In the genomic region with DNA sequence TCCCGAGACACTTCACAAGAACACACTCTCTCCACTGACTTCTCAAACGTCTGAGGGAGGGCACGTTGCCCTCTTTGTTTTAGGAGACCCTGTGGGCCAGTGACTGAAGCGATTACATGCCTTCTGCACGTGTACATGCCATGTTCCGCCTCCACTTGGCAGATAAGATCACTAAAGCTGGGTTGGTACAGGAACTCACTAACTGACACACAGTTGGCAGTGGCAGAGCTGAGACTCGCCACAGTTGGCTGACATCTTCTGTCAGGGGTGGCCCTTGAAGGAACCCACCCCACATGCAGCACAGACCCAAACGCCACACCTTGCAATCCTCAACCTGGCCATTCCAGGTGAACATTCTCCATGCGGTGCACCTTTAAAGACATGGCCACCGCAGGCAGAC, we compare ENCODE assay signal across 23 mouse cellular contexts. TPM values are rescaled to one million over a fixed set of nuclear protein-coding genes. Genes with fewer than 3 reads are reported as not detected.
DNase-seq lines count a peak whose midpoint lies in the region; ATAC-seq and TF ChIP-seq lines count a peak whose summit lies in the region.
"Had no signal": no experiment of that assay in that cellular context is flagged by ENCODE, and none has a peak within 500 bp of the region (broad histone marks: within the 10 kb centered on the region; RNA-seq: fewer than 3 reads in every experiment).

No protein-coding gene starts in this region.

- H3K4me2 ChIP-seq in forebrain, postnatal 0 days (ENCODE audit: low read depth) = no peak overlapping the region
- no peak overlapping the region for H3K4me2 ChIP-seq in forebrain, embryonic 11.5 days (ENCODE audit: low read depth, low read length, severe bottlenecking)
- H3K4me2 ChIP-seq: forebrain, embryonic 12.5 days; hindbrain, embryonic 14.5 days; intestine, embryonic 15.5 days; kidney, embryonic 15.5 days; limb, embryonic 12.5 days; liver, embryonic 12.5 days; neural tube, embryonic 12.5 days had no signal

- no peak for DNase-seq in forebrain, postnatal 0 days
- no peak for DNase-seq in forebrain, embryonic 11.5 days (ENCODE audit: low spot score)
- DNase-seq in induced T-regulatory cell, adult 2 months (ENCODE audit: low read depth) = peak; percentile 64
- peak; percentile 82 for DNase-seq in thymus, postnatal 0 days (ENCODE audit: low spot score)
- DNase-seq in heart, postnatal 25 days (ENCODE audit: low spot score) = no peak
- no peak for DNase-seq in ovary, postnatal 10 days (ENCODE audit: low spot score)
- no peak for DNase-seq in gastrocnemius, adult 8-10 months (ENCODE audit: low spot score in 2 of 2)
- DNase-seq in heart, postnatal 14 days = no peak
- DNase-seq: adrenal gland, postnatal 25 days; cerebellum, adult 11-12 months; cerebellum, postnatal 25 days; gastrocnemius, postnatal 14 days; kidney, postnatal 4 days; lung, adult 2 months had no signal

- no peak overlapping the region for H3K27ac ChIP-seq in forebrain, postnatal 0 days (ENCODE audit: low read depth, low read length)
- H3K27ac ChIP-seq in forebrain, embryonic 11.5 days (ENCODE audit: low read depth, low read length) = no peak overlapping the region
- H3K27ac ChIP-seq: forebrain, embryonic 12.5 days; heart, embryonic 10.5 days; hindbrain, embryonic 14.5 days; intestine, embryonic 15.5 days; kidney, embryonic 15.5 days; limb, embryonic 12.5 days; liver, embryonic 12.5 days; midbrain, embryonic 10.5 days; neural tube, embryonic 12.5 days had no signal

- intact Hi-C loops in heart, postnatal 25 days (cut with DNase I) = no loop called here
- intact Hi-C loops in heart, postnatal 14 days (cut with DNase I) = no loop called here

- peak; percentile 43; the same call in 1 of the 2 replicates for ATAC-seq in forebrain, postnatal 0 days
- ATAC-seq in forebrain, embryonic 11.5 days (replicated peaks; ENCODE audit: low FRiP score) = no peak
- ATAC-seq: intestine, embryonic 15.5 days; liver, embryonic 12.5 days had no signal

- H3K4me1 ChIP-seq in forebrain, postnatal 0 days (ENCODE audit: insufficient read depth) = no peaks in the 10 kb centered on the region
- no peaks in the 10 kb centered on the region for H3K4me1 ChIP-seq in forebrain, embryonic 11.5 days (replicated peaks; ENCODE audit: control insufficient read depth, insufficient read depth, low read length)
- H3K4me1 ChIP-seq: intestine, embryonic 15.5 days; liver, embryonic 12.5 days had no signal

- no peaks in the 10 kb centered on the region for H3K27me3 ChIP-seq in forebrain, postnatal 0 days (ENCODE audit: insufficient read depth, low read length)
- H3K27me3 ChIP-seq in forebrain, embryonic 11.5 days (ENCODE audit: control insufficient read depth, insufficient read depth, low read length) = no peaks in the 10 kb centered on the region
- H3K27me3 ChIP-seq: intestine, embryonic 15.5 days; kidney, embryonic 15.5 days; limb, embryonic 12.5 days; neural tube, embryonic 12.5 days had no signal

- no peaks in the 10 kb centered on the region for H3K36me3 ChIP-seq in forebrain, postnatal 0 days (ENCODE audit: insufficient read depth)
- no peaks in the 10 kb centered on the region for H3K36me3 ChIP-seq in forebrain, embryonic 11.5 days (ENCODE audit: control insufficient read depth, insufficient read depth, low read length)
- H3K36me3 ChIP-seq: forebrain, embryonic 12.5 days; heart, embryonic 10.5 days; intestine, embryonic 15.5 days; kidney, embryonic 15.5 days; limb, embryonic 12.5 days; liver, embryonic 12.5 days; midbrain, embryonic 10.5 days; neural tube, embryonic 12.5 days had no signal

- no peaks in the 10 kb centered on the region for H3K9me3 ChIP-seq in forebrain, postnatal 0 days (ENCODE audit: low read length)
- H3K9me3 ChIP-seq in forebrain, embryonic 11.5 days (ENCODE audit: control insufficient read depth, low read length) = no peaks in the 10 kb centered on the region
- H3K9me3 ChIP-seq: forebrain, embryonic 12.5 days; heart, embryonic 10.5 days; intestine, embryonic 15.5 days; kidney, embryonic 15.5 days; limb, embryonic 12.5 days; liver, embryonic 12.5 days; midbrain, embryonic 10.5 days; neural tube, embryonic 12.5 days had no signal

- H3K4me3 ChIP-seq in forebrain, postnatal 0 days (ENCODE audit: low read depth, low read length) = no peak overlapping the region
- H3K4me3 ChIP-seq in forebrain, embryonic 11.5 days (ENCODE audit: low read depth, low read length) = no peak overlapping the region
- H3K4me3 ChIP-seq: forebrain, embryonic 12.5 days; heart, embryonic 10.5 days; intestine, embryonic 15.5 days; kidney, embryonic 15.5 days; limb, embryonic 12.5 days; liver, embryonic 12.5 days; midbrain, embryonic 10.5 days; neural tube, embryonic 12.5 days had no signal

- TF ChIP-seq CTCF in forebrain, postnatal 0 days (IDR thresholded peaks at IDR 0.05; ENCODE audit: low read depth) = no peak

- H3K9ac ChIP-seq in forebrain, postnatal 0 days = no peak overlapping the region
- no peak overlapping the region for H3K9ac ChIP-seq in forebrain, embryonic 11.5 days (ENCODE audit: low read length)
- H3K9ac ChIP-seq: forebrain, embryonic 12.5 days; hindbrain, embryonic 14.5 days; intestine, embryonic 15.5 days; kidney, embryonic 15.5 days; limb, embryonic 12.5 days; liver, embryonic 12.5 days; neural tube, embryonic 12.5 days had no signal

- 72% methylated on average over 10 of the region's 10 CpGs for WGBS in forebrain, postnatal 0 days
- 91% methylated on average over 10 of the region's 10 CpGs for WGBS in forebrain, embryonic 11.5 days

RNA-seq across cellular contexts. Expression of a gene that starts 8.0 kb away (rescaled TPM):
- 12.9 and 13.3 TPM in 2 replicates for total RNA-seq in forebrain, postnatal 0 days (2014; rRNA removed)
- 4.7 and 6.0 TPM in 2 replicates for polyA plus RNA-seq in forebrain, postnatal 0 days (2015; fragmentation: Nextera tagmentation; extraction: Ambion mirVana)
- polyA plus RNA-seq in forebrain, embryonic 11.5 days (2014; fragmentation: Nextera tagmentation; extraction: Ambion mirVana) = 14.2 and 15.5 TPM in 2 replicates
- polyA plus RNA-seq in thymus, postnatal 0 days (2015; fragmentation: Nextera tagmentation; extraction: Ambion mirVana) = 36.4 and 43.2 TPM in 2 replicates
- 10 to 100 TPM; 36.9 to 40.7 TPM for total RNA-seq in heart, postnatal 25 days (2021)
- total RNA-seq in gastrocnemius, adult 8-10 months (2022) = 10 to 100 TPM; 30.8 to 37.5 (median 31.9) TPM
- 10 to 100 TPM; 32.5 to 34.2 TPM for total RNA-seq in heart, postnatal 14 days (2021)

RNA-seq across cellular contexts. Expression of a gene that starts 8.0 kb away (rescaled TPM):
- total RNA-seq in forebrain, postnatal 0 days (2014; rRNA removed) = 2.2 and 3.0 TPM in 2 replicates
- polyA plus RNA-seq in forebrain, postnatal 0 days (2015; fragmentation: Nextera tagmentation; extraction: Ambion mirVana) = 1.5 and 2.6 TPM in 2 replicates
- 5.3 and 5.7 TPM in 2 replicates for polyA plus RNA-seq in forebrain, embryonic 11.5 days (2014; fragmentation: Nextera tagmentation; extraction: Ambion mirVana)
- 2.4 and 6.4 TPM in 2 replicates for polyA plus RNA-seq in thymus, postnatal 0 days (2015; fragmentation: Nextera tagmentation; extraction: Ambion mirVana)
- 1 to 10 TPM; 1.5 to 2.7 TPM for total RNA-seq in heart, postnatal 25 days (2021)
- total RNA-seq in gastrocnemius, adult 8-10 months (2022) = 1 to 10 TPM in 1 of 4 experiments, under 1 TPM in 3; 0.72 to 1.3 (median 0.81) TPM
- total RNA-seq in heart, postnatal 14 days (2021) = 1 to 10 TPM; 2.3 to 3.2 TPM

RNA-seq across cellular contexts. Expression of a gene that starts 33.9 kb away (rescaled TPM):
- total RNA-seq in forebrain, postnatal 0 days (2014; rRNA removed) = 123 and 127 TPM in 2 replicates
- polyA plus RNA-seq in forebrain, postnatal 0 days (2015; fragmentation: Nextera tagmentation; extraction: Ambion mirVana) = 30.7 and 38.5 TPM in 2 replicates
- 4.4 and 6.8 TPM in 2 replicates for polyA plus RNA-seq in forebrain, embryonic 11.5 days (2014; fragmentation: Nextera tagmentation; extraction: Ambion mirVana)
- 1.7 and 2.3 TPM in 2 replicates for polyA plus RNA-seq in thymus, postnatal 0 days (2015; fragmentation: Nextera tagmentation; extraction: Ambion mirVana)
- total RNA-seq in heart, postnatal 25 days (2021) = 1 to 10 TPM; 3.9 to 4.4 TPM
- total RNA-seq in gastrocnemius, adult 8-10 months (2022) = under 1 TPM; 0.34 to 0.87 (median 0.66) TPM
- total RNA-seq in heart, postnatal 14 days (2021) = 1 to 10 TPM; 2.8 to 3.4 TPM

Comparison
In these comparisons a context has a peak if more than half of its experiments do, and no peak if none do; other contexts are left out.
1. DNase-seq: peak in induced T-regulatory cell, adult 2 months (single experiment) and thymus, postnatal 0 days (single experiment); none in forebrain, postnatal 0 days (single experiment), forebrain, embryonic 11.5 days (single experiment), heart, postnatal 25 days (single experiment), ovary, postnatal 10 days (single experiment), gastrocnemius, adult 8-10 months (0 of 2) and heart, postnatal 14 days (0 of 2).
2. RNA of a gene that starts 33.9 kb away (total RNA-seq): 123 to 127 TPM in forebrain, postnatal 0 days; 3.9 to 4.4 TPM in heart, postnatal 25 days, 2.8 to 3.4 TPM in heart, postnatal 14 days and 0.34 to 0.87 TPM in gastrocnemius, adult 8-10 months; every median in the first group is over 10 times any median in the second.